Mouse (Mus musculus): ENCODE results near the gene Il17f.
"Not testable (repeated sequence)": the region's sequence is repeated elsewhere in the genome, so short reads cannot be mapped to it uniquely, and the experiment has no call there.

Il17f gene

DNA sequence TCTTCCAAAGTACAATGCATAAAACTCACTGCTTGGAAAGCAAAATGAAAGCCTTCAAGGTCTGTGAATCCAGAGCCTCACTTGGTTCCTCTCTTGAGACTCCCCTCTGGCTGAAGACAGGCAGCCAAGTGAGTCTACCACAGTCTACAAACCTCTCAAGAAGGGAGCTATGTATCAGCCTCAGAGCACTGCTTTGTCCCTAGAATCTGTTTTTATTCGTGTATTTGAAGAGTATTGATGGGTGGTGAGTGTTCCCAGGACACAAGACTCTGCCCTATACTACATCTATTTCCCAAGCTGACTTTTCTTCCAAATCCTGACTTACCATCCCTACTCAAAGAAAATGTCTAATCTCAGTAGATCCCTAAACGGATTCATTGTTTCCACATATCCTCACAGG is 12.1 kb downstream of the Il17f start:
- DNase-seq (ENCODE audit: low read depth): no peak

DNA sequence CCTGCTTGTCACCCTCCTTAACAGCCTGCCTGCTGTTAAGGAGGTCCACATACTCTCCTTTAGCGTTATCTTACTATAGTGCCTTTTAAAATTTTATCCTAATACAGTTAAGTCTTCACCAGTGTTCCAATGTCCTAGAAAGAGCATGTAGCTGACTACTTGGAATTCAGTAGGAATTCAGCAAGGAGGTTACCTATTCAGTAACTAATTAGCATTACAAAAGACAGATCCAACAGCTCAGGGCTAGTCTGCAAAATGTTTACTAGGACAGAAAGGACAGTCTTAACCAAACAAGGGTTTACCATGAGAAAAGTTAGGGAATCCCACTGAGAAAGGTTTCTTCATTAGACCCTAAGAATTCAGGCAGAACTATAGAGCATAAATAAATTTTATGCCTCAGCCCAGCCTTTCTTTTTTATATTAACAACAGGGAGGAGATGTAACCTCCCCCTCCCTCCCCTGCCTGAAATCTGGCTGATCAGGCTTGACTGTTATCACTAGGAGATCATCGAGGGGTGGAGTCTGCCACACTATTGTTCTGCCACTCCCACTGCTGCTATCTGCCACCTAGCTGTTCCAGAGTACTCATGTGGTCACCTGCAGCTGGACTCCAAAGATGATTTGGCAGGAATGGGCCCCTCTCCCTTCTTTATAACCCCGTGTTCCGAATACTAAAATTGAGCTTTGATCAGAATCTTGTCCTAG is 16.2 kb downstream of the Il17f start:
- DNase-seq (ENCODE audit: low read depth): not testable (repeated sequence)

DNA sequence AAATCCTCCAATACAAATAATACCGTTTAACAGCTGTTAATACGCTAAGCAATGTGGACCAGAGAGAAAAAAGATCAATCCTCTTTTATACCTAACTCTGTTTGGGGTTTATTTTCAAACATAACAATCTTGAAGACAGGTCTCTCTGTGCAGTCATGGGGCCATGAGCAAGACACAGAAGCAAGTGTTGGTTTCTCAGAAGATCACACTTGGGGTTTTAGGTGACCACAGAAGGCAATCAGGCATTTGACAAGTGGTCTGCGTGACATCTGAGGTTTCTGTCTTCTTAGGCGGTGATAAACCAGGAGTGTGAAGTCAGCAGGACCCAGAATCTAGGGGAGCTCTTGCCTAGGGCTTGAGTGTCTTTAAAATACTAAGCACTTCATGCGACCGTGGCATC is 23.9 kb downstream of the Il17f start:
- no peak for DNase-seq (ENCODE audit: low read depth)

DNA sequence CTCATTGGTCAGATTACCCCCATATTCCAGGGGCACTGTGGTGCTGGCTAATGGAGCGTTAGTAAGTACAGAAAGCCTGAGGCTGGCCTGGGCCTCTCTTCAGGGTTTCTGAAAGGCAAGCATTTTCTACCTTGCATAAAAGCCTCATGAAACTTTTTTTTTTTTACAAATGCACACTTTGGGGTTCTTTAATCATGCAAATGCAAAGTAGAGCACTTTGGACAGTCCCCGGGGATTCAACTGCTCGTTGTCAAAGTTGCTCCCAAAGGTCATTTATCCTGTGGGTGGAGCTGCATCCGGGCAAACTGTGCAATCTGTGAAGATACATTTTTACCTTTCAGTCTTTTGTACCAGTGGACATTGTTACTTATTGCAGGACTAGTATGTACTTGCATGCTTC is 29.0 kb downstream of the Il17f start:
- no peak for DNase-seq (ENCODE audit: low read depth)

DNA sequence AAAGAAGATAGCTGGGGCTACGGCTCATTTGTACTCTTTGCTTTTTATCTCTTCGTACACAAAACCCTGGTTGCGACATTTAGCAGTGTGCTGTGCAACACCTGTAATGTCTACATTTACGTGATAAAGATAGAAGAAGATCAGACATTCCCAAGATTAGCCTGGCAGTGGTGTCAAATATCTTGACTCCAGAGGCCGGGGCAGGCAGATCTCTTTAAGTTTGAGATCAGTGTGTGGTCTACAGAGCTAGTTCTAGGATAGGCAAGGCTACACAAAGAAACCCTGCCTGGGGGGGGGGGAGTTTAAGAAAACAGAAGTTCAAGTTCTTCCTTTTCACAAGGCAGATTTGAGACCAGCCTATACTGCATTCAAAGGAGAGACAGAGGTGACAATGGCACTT is 30.1 kb downstream of the Il17f start:
- no peak for DNase-seq (ENCODE audit: low read depth)

DNA sequence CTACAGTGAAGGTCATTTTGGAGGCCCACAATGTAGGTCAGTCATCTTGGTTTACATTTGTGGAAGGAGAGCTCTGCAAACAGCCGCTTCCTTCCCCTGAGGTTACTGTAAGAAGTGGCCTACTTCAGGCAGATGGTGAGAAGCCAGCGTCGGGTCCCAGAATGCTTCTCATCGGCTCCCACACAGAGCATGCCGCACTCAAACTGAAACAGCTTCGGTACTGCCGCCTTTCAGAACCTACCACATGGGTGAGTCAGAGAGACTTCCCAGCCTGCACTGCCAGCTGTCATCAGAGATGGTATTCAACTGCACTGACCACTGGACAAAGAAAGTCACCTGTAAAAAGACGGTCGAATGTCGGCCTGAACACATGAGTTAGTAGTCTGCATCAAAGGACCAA is 30.6 kb downstream of the Il17f start:
- DNase-seq (ENCODE audit: low read depth): no peak

DNA sequence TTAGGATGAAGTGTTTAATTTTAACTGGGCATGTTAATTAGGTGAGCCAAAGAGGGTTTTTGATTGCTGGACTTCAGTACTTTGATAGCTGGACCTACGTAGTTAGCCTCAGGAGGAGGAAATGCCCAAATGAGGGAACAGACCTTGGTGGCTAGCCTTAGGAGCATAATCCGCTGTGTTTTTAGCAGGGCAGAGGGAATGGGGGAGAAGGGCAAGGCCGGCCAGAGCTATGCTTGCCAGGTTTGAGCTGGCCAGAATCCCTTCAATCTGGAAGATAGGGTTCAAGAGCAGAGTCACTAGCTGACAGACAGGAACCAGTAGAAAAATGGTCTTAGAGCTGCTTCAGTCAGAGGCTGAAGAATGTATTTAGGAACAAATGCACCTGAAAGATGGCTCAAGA is 32.8 kb downstream of the Il17f start:
- DNase-seq (ENCODE audit: low read depth): no peak

DNA sequence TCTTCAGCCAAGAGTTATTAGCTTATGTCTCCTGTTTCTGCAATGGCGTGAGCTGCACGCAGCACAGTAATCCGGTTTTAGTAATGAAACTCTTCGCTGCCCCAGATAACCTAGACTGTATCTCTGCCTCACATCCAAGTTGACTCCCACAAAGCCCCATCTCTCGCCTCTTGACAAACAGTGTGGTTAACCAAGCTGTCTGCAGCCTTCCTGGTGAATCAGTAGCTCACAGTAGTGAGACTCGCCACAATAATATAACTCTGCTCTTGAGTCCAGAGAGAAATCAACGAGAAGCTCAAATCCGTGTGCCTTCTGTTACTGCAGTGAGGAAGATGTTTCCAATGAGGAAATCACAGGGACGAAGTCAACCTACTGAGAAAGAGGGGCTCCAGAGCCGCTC is 36.0 kb downstream of the Il17f start:
- DNase-seq (ENCODE audit: low read depth): no peak

DNA sequence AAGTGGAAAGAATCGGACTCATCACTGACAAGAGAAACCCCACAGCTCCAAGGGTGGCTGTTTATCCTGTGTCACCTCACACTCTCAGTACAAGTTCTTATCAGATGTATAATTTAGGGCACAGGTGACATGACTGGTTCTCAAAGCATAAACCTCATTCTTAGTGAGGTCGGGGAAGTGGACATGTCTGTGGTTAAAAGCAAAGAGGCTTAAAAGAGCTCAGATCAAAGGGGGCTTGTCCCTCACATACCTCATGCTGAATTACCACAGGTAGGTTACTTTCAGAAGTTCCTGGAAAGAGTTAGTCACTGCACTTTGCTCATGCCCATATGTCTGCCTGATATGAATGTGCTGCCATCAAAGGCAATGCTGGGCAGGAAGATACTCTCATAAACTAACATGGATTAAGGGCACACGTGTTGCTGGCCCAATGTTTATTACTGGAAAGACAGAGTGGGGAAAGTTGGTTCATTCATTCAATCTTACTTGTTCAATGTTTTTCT is 49.9 kb downstream of the Il17f start:
- DNase-seq (ENCODE audit: low read depth): no peak

DNA sequence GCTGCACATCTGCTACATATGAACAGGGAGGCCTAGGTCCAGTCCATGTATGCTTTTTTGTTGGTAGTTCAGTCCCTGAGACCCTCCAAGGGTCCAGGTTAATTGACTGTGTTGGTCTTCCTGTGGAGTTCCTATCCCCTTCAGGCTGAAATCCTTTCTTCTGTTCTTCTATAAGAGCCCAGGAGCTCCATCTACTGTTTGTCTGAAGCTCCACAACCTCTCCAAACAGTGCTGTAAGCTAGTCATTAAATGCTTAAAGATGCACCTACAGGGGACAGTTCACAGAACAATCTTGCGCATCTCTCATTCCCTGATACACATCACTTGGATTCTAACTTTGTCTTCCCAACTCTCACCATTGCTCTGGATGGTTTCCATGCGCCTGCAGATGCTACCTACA is 51.9 kb downstream of the Il17f start:
- no peak for DNase-seq (ENCODE audit: low read depth)

DNA sequence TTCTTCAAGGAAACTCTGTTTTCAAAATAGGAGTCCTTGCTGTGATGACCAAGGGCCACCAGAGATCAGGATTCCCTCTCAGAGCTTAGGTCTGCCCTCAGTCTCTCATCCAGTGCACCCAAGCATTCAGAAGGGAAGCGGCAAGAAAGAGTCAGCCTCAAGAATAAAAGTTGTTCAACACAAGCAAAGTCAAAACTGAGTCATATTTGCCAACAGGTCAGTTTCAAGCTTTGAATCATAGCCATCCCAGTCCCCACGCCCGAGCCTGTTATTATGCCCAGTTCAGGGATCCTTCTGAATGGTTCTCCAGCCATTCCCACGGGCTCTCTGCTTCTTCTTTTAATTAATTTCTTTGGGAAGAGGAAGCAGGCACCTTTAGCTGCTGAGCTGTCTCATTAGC is 53.8 kb downstream of the Il17f start:
- no peak for DNase-seq (ENCODE audit: low read depth)

DNA sequence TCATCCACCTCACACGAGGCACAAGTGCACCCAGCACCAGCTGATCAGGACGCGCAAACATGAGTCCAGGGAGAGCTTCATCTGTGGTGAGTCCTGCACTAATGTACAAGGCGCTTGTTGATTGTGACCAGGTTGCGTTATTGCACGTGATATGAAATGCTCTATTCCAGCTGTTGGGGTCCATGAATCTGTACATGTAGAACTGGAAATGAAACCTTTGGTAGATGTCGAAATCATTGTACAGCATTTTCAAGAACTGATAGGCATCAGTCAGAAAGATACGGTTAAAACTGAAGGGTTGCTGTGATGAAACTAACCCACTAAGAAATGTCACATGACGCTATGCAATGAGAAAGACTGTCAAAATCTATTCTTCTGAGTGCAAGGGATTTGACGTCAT is 59.5 kb downstream of the Il17f start, which contains the start of gene Il17a:
Gene Il17a, plus strand, starts transcription at position 3 of the 400 bp plus-strand sequence.
- DNase-seq (ENCODE audit: low read depth): no peak
